Mouse (Mus musculus): ENCODE data around the gene Hal. TPM values are rescaled to one million over a fixed set of nuclear protein-coding genes. Genes with fewer than 3 reads are reported as not detected.

The Hal gene
- polyA plus RNA-seq, 1 experiment from 2014 or later: 0.25 TPM

Other genes with a start within 250 kb of the Hal start
- 41.3 and 45.6 TPM in 2 replicates for gene Elk3, start 177.6 kb upstream of the Hal start, polyA plus RNA-seq (2015; fragmentation: Nextera tagmentation; extraction: Ambion mirVana)
- 177 and 178 TPM in 2 replicates for gene Lta4h, start 35.4 kb upstream of the Hal start, polyA plus RNA-seq (2015; fragmentation: Nextera tagmentation; extraction: Ambion mirVana)
- 1.6 and 1.8 TPM in 2 replicates for gene Amdhd1, start 51.3 kb downstream of the Hal start, polyA plus RNA-seq (2015; fragmentation: Nextera tagmentation; extraction: Ambion mirVana)
- gene Ccdc38, start 51.9 kb downstream of the Hal start, polyA plus RNA-seq (2015; fragmentation: Nextera tagmentation; extraction: Ambion mirVana): 0.32 and 0.35 TPM in 2 replicates
- 114 and 128 TPM in 2 replicates for gene Snrpf, start 100.9 kb downstream of the Hal start, polyA plus RNA-seq (2015; fragmentation: Nextera tagmentation; extraction: Ambion mirVana)
- 0.59 and 1.0 TPM in 2 replicates for gene Ntn4, start 151.9 kb downstream of the Hal start, polyA plus RNA-seq (2015; fragmentation: Nextera tagmentation; extraction: Ambion mirVana)